Mouse (Mus musculus): Measurements from ENCODE around the gene Tmem108.

Tmem108 gene

GRCm38 (mm10) chr9:103624649-103625048, 137.0 kb downstream of the Tmem108 start:
- peak; percentile 39 for DNase-seq

GRCm38 (mm10) chr9:103623560-103624316, 137.9 kb downstream of the Tmem108 start:
- no peak for DNase-seq

- DNase-seq = no peak
Measured at GRCm38 (mm10) chr9:103622988-103623387, 138.6 kb downstream of the Tmem108 start.

- no peak for DNase-seq
Measured at GRCm38 (mm10) chr9:103621870-103622269, 139.8 kb downstream of the Tmem108 start.

- DNase-seq = no peak
Measured at GRCm38 (mm10) chr9:103620517-103621212, 141.0 kb downstream of the Tmem108 start.

- no peak for DNase-seq
Measured at GRCm38 (mm10) chr9:103614260-103614659, 147.4 kb downstream of the Tmem108 start.

- no peak for DNase-seq
Measured at GRCm38 (mm10) chr9:103608161-103609058, 153.2 kb downstream of the Tmem108 start.

GRCm38 (mm10) chr9:103606056-103606455, 155.6 kb downstream of the Tmem108 start:
- DNase-seq = no peak

GRCm38 (mm10) chr9:103603792-103604191, 157.8 kb downstream of the Tmem108 start:
- no peak for DNase-seq

- DNase-seq = no peak
Measured at GRCm38 (mm10) chr9:103601878-103602277, 159.8 kb downstream of the Tmem108 start.

- DNase-seq = peak; percentile 10
Measured at GRCm38 (mm10) chr9:103600834-103601233, 160.8 kb downstream of the Tmem108 start.

GRCm38 (mm10) chr9:103599908-103600307, 161.7 kb downstream of the Tmem108 start:
- DNase-seq = no peak

GRCm38 (mm10) chr9:103597861-103598260, 163.8 kb downstream of the Tmem108 start:
- no peak for DNase-seq

GRCm38 (mm10) chr9:103595190-103595837, 166.3 kb downstream of the Tmem108 start:
- DNase-seq = no peak

GRCm38 (mm10) chr9:103594423-103595189, 167.0 kb downstream of the Tmem108 start:
- DNase-seq = no peak

GRCm38 (mm10) chr9:103593079-103593478, 168.6 kb downstream of the Tmem108 start:
- DNase-seq = no peak

GRCm38 (mm10) chr9:103591962-103592361, 169.7 kb downstream of the Tmem108 start:
- no peak for DNase-seq

GRCm38 (mm10) chr9:103590801-103591200, 170.8 kb downstream of the Tmem108 start:
- DNase-seq = no peak

- DNase-seq = no peak
Measured at GRCm38 (mm10) chr9:103584865-103585264, 176.8 kb downstream of the Tmem108 start.

- no peak for DNase-seq
Measured at GRCm38 (mm10) chr9:103582249-103582961, 179.2 kb downstream of the Tmem108 start.

- no peak for DNase-seq
Measured at GRCm38 (mm10) chr9:103580621-103581020, 181.0 kb downstream of the Tmem108 start.
